Comparison of ENCODE assay signal across 28 mouse cellular contexts in genomic region chr5:85592236-85592635, GRCm38 (mm10).
A peak's percentile ranks its signal among the peaks of the same experiment; 100 is the strongest.
DNase-seq lines count a peak whose midpoint lies in the region; ATAC-seq and TF ChIP-seq lines count a peak whose summit lies in the region.
"Had no signal": no experiment of that assay in that cellular context is flagged by ENCODE, and none has a peak within 500 bp of the region (broad histone marks: within the 10 kb centered on the region; RNA-seq: fewer than 3 reads in every experiment).

No protein-coding gene starts in this region.

- DNase-seq in hindbrain, embryonic 11.5 days (ENCODE audit: low spot score), result peak; percentile 5
- DNase-seq in hindbrain, embryonic 10.5 days (ENCODE audit: low spot score), result no peak
- DNase-seq in 3T3-L1 (ENCODE audit: low read depth, low spot score), result peak; percentile 19
- DNase-seq in MEL (ENCODE audit: low read depth, low spot score), result peak; percentile 12
- peak; percentile 35 for DNase-seq in embryo, embryonic 11 days
- DNase-seq in left cerebral cortex, adult 9 months (ENCODE audit: low spot score in 2 of 2), result no peak
- DNase-seq in kidney, adult 8-10 months, result no peak
- DNase-seq: adrenal gland, adult 2 months; B cell, adult 2 months; cerebellum, adult 11 months; cerebellum, adult 9-11 months; heart, postnatal 4 days; kidney, postnatal 4 days; liver, embryonic 13.5 days; lung, adult 2 months; thymus, adult 18-20 months; thymus, postnatal 36 days had no signal

- H3K9me3 ChIP-seq in hindbrain, embryonic 11.5 days (ENCODE audit: control insufficient read depth, low read length), result no peaks in the 10 kb centered on the region
- no peaks in the 10 kb centered on the region for H3K9me3 ChIP-seq in hindbrain, embryonic 10.5 days
- H3K9me3 ChIP-seq in MEL (replicated peaks; ENCODE audit: insufficient read depth, low read length), result no peaks in the 10 kb centered on the region
- no peaks in the 10 kb centered on the region for H3K9me3 ChIP-seq in intestine, postnatal 0 days (ENCODE audit: control insufficient read depth)
- H3K9me3 ChIP-seq: forebrain, embryonic 12.5 days; heart, embryonic 15.5 days; intestine, embryonic 15.5 days; limb, embryonic 12.5 days; liver, embryonic 13.5 days; midbrain, embryonic 10.5 days had no signal

- no peaks in the 10 kb centered on the region for H3K4me1 ChIP-seq in hindbrain, embryonic 11.5 days (replicated peaks; ENCODE audit: control insufficient read depth, insufficient read depth, low read length)
- H3K4me1 ChIP-seq in hindbrain, embryonic 10.5 days (replicated peaks), result no peaks in the 10 kb centered on the region
- H3K4me1 ChIP-seq in MEL (ENCODE audit: control insufficient read depth in 1 of 2, insufficient read depth in 2 of 2, low read length in 2 of 2), result no peaks in the 10 kb centered on the region
- H3K4me1 ChIP-seq in intestine, postnatal 0 days (replicated peaks; ENCODE audit: control insufficient read depth, insufficient read depth, low read length), result no peaks in the 10 kb centered on the region
- H3K4me1 ChIP-seq: forebrain, embryonic 12.5 days; heart, embryonic 15.5 days; intestine, embryonic 15.5 days; limb, embryonic 12.5 days; liver, embryonic 13.5 days; midbrain, embryonic 10.5 days had no signal

- WGBS in hindbrain, embryonic 11.5 days, result 81% methylated on average over 3 of the region's 3 CpGs
- WGBS in hindbrain, embryonic 10.5 days, result 81% methylated on average over 3 of the region's 3 CpGs
- 60% methylated on average over 3 of the region's 3 CpGs for WGBS in intestine, postnatal 0 days

- no peak for TF ChIP-seq EP300 in MEL (IDR thresholded peaks at IDR 0.05; ENCODE audit: low read depth in 1 of 2, low read length in 2 of 2)

- no peak overlapping the region for H3K27ac ChIP-seq in hindbrain, embryonic 11.5 days (ENCODE audit: low read depth, low read length)
- H3K27ac ChIP-seq in hindbrain, embryonic 10.5 days, result no peak overlapping the region
- no peak overlapping the region for H3K27ac ChIP-seq in MEL (ENCODE audit: control insufficient read depth, low read depth, low read length)
- no peak overlapping the region for H3K27ac ChIP-seq in intestine, postnatal 0 days (ENCODE audit: low read depth, low read length)
- H3K27ac ChIP-seq: forebrain, embryonic 12.5 days; heart, embryonic 15.5 days; intestine, embryonic 15.5 days; limb, embryonic 12.5 days; liver, embryonic 13.5 days; macrophage; midbrain, embryonic 10.5 days had no signal

- TF ChIP-seq POLR2A in MEL (IDR thresholded peaks at IDR 0.05; ENCODE audit: control insufficient read depth in 1 of 2, insufficient read depth in 1 of 2, low read depth in 1 of 2, low read length in 2 of 2, poor library complexity in 1 of 2), result no peak

- TF ChIP-seq CTCF in MEL (IDR thresholded peaks at IDR 0.05 in 2 of 3, conservative IDR thresholded peaks at IDR 0.05 in 1 of 3; ENCODE audit: control insufficient read depth in 1 of 3, insufficient read depth in 1 of 3, low read depth in 2 of 3, low read length in 3 of 3, poor library complexity in 1 of 3, severe bottlenecking in 1 of 3), result no peak
- TF ChIP-seq CTCF in intestine, postnatal 0 days (IDR thresholded peaks at IDR 0.05; ENCODE audit: low read depth), result no peak

- H3K79me2 ChIP-seq in MEL (ENCODE audit: control insufficient read depth, insufficient read depth, low read length, poor library complexity), result no peaks in the 10 kb centered on the region

- H3K36me3 ChIP-seq in hindbrain, embryonic 11.5 days (ENCODE audit: control insufficient read depth, insufficient read depth, low read length), result no peaks in the 10 kb centered on the region
- no peaks in the 10 kb centered on the region for H3K36me3 ChIP-seq in hindbrain, embryonic 10.5 days
- H3K36me3 ChIP-seq in MEL (ENCODE audit: control insufficient read depth in 1 of 2, insufficient read depth in 2 of 2, low read length in 2 of 2), result no peaks in the 10 kb centered on the region
- no peaks in the 10 kb centered on the region for H3K36me3 ChIP-seq in intestine, postnatal 0 days (ENCODE audit: control insufficient read depth, insufficient read depth)
- H3K36me3 ChIP-seq: forebrain, embryonic 12.5 days; heart, embryonic 15.5 days; intestine, embryonic 15.5 days; limb, embryonic 12.5 days; liver, embryonic 13.5 days; midbrain, embryonic 10.5 days had no signal

- no peak overlapping the region for H3K4me3 ChIP-seq in hindbrain, embryonic 11.5 days (ENCODE audit: low read depth, low read length)
- H3K4me3 ChIP-seq in hindbrain, embryonic 10.5 days, result no peak overlapping the region
- H3K4me3 ChIP-seq in MEL (ENCODE audit: control insufficient read depth in 1 of 2, insufficient read depth in 1 of 2, low read depth in 2 of 2, low read length in 2 of 2), result no peak overlapping the region
- H3K4me3 ChIP-seq in intestine, postnatal 0 days (ENCODE audit: low read depth, low read length), result no peak overlapping the region
- H3K4me3 ChIP-seq: erythroblast, embryonic 14.5 days; forebrain, embryonic 12.5 days; heart, embryonic 15.5 days; intestine, embryonic 15.5 days; limb, embryonic 12.5 days; liver, embryonic 13.5 days; midbrain, embryonic 10.5 days had no signal

- H3K27me3 ChIP-seq in hindbrain, embryonic 11.5 days (ENCODE audit: control insufficient read depth, insufficient read depth, low read length), result no peaks in the 10 kb centered on the region
- no peaks in the 10 kb centered on the region for H3K27me3 ChIP-seq in hindbrain, embryonic 10.5 days (ENCODE audit: insufficient read depth, poor library complexity, severe bottlenecking)
- H3K27me3 ChIP-seq in MEL (ENCODE audit: control insufficient read depth in 1 of 2, insufficient read depth in 2 of 2, low read length in 2 of 2), result no peaks in the 10 kb centered on the region
- H3K27me3 ChIP-seq in intestine, postnatal 0 days (replicated peaks; ENCODE audit: control insufficient read depth, insufficient read depth, low read length), result no peaks in the 10 kb centered on the region
- H3K27me3 ChIP-seq: CH12.LX; forebrain, embryonic 12.5 days; heart, embryonic 15.5 days; intestine, embryonic 15.5 days; limb, embryonic 12.5 days; liver, embryonic 13.5 days had no signal

- TF ChIP-seq RAD21 in MEL (IDR thresholded peaks at IDR 0.05; ENCODE audit: low read depth, low read length), result no peak

- no peak overlapping the region for H3K4me2 ChIP-seq in hindbrain, embryonic 11.5 days (replicated peaks; ENCODE audit: low read depth, low read length)
- no peak overlapping the region for H3K4me2 ChIP-seq in intestine, postnatal 0 days (replicated peaks; ENCODE audit: low read depth)
- H3K4me2 ChIP-seq: forebrain, embryonic 12.5 days; heart, embryonic 15.5 days; intestine, embryonic 15.5 days; limb, embryonic 12.5 days; liver, embryonic 13.5 days had no signal

- no peak overlapping the region for H3K9ac ChIP-seq in hindbrain, embryonic 11.5 days (ENCODE audit: low read depth, low read length)
- H3K9ac ChIP-seq in MEL (ENCODE audit: control insufficient read depth, low read depth, low read length, poor library complexity, severe bottlenecking), result no peak overlapping the region
- H3K9ac ChIP-seq in intestine, postnatal 0 days (ENCODE audit: low read depth, low read length), result no peak overlapping the region
- H3K9ac ChIP-seq: forebrain, embryonic 12.5 days; heart, embryonic 15.5 days; intestine, embryonic 15.5 days; limb, embryonic 12.5 days; liver, embryonic 13.5 days had no signal

- no peak for ATAC-seq in hindbrain, embryonic 11.5 days (ENCODE audit: low FRiP score)
- no peak for ATAC-seq in intestine, postnatal 0 days
- ATAC-seq: hindbrain, embryonic 16.5 days; intestine, embryonic 15.5 days; midbrain, embryonic 16.5 days had no signal

TF ChIP-seq in MEL, 35 proteins besides CTCF, POLR2A, EP300 and RAD21:
- TF ChIP-seq TAL1 (IDR thresholded peaks at IDR 0.05; ENCODE audit: low read length) (no peak), ZKSCAN1 (IDR thresholded peaks at IDR 0.05; ENCODE audit: low read depth, low read length) (no peak), SIN3A (IDR thresholded peaks at IDR 0.05; ENCODE audit: low read length) (no peak), HCFC1 (IDR thresholded peaks at IDR 0.05; ENCODE audit: low read depth, low read length) (no peak)

Comparison
In these comparisons a context has a peak if more than half of its experiments do, and no peak if none do; other contexts are left out.
1. DNase-seq: peak in hindbrain, embryonic 11.5 days (single experiment), 3T3-L1 (single experiment), MEL (single experiment) and embryo, embryonic 11 days (single experiment); none in hindbrain, embryonic 10.5 days (single experiment), left cerebral cortex, adult 9 months (0 of 2) and kidney, adult 8-10 months (0 of 2).